Mouse (Mus musculus): Measurements from ENCODE around the gene Pnpla8. TPM values are rescaled to one million over a fixed set of nuclear protein-coding genes. Genes with fewer than 3 reads are reported as not detected.
A peak's percentile ranks its signal among the peaks of the same experiment; 100 is the strongest.

The Pnpla8 gene
- polyA plus RNA-seq, 1 experiment = 3.8 TPM

- WGBS = 1% methylated on average over 77 of the region's 77 CpGs
- Histone ChIP-seq H3K36me3 (ENCODE audit: control insufficient read depth, insufficient read depth, low read length) (peaks cover 8% of the 10 kb centered on the region), H3K27me3 (ENCODE audit: control insufficient read depth, insufficient read depth, low read length) (no peaks in the 10 kb centered on the region), H3K27ac (ENCODE audit: insufficient read depth, low read depth, low read length) (peak within 1 kb of the TSS; percentile 70), H3K4me3 (ENCODE audit: low read depth, low read length) (peak within 1 kb of the TSS; percentile 81), H3K4me1 (ENCODE audit: control insufficient read depth, insufficient read depth, insufficient read length, low read length) (no peaks in the 10 kb centered on the region; the same call in 1 of the 2 replicates)
- TF ChIP-seq CTCF (IDR thresholded peaks at IDR 0.05; ENCODE audit: extremely low read depth, insufficient read length, insufficient replicate concordance, low read depth, low read length) = peak; percentile 69; the same call in 1 of the 2 replicates
- peak; percentile 100 for TF ChIP-seq POLR2A (IDR thresholded peaks at IDR 0.05; ENCODE audit: low read depth, low read length)
Observed at GRCm38 (mm10) chr12:44209824-44210752, 11.1 kb upstream of the Pnpla8 start, which contains the start of gene Dnajb9. Dnajb9 (minus strand) TSS chr12:44210326.

DNA sequence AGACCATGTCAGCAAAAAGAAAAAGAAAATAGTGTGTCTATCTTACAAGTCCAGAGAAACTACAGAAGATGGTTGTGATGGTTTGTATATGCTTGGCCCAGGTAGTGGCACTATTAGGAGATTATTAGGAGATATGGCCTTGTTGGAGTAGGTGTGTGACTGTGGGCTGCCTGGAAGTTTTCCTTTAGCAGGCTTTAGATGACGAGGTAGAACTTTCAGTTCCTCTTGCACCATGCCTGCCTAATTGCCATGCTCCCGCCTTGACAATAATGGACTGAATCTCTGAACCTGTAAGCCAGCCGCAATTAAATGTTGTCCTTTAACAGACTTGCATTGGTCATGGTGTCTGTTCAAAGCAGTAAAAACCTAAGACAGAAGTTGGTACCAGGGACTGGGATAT is 9.6 kb upstream of the Pnpla8 start:
- TF ChIP-seq POLR2A (IDR thresholded peaks at IDR 0.05; ENCODE audit: low read depth, low read length) = no peak
- TF ChIP-seq CTCF (IDR thresholded peaks at IDR 0.05; ENCODE audit: extremely low read depth, insufficient read length, insufficient replicate concordance, low read depth, low read length) = no peak
- WGBS = 94% methylated on average over 3 of the region's 3 CpGs
- Histone ChIP-seq H3K27me3 (ENCODE audit: control insufficient read depth, insufficient read depth, low read length) (no peaks in the 10 kb centered on the region), H3K4me1 (ENCODE audit: control insufficient read depth, insufficient read depth, insufficient read length, low read length) (no peaks in the 10 kb centered on the region; the same call in 1 of the 2 replicates), H3K36me3 (ENCODE audit: control insufficient read depth, insufficient read depth, low read length) (0 out of 2 replicates have a peak, but pooled peaks cover 1% of the 10 kb centered on the region), H3K27ac (ENCODE audit: insufficient read depth, low read depth, low read length) (no peak overlapping the region), H3K4me3 (ENCODE audit: low read depth, low read length) (no peak overlapping the region)

DNA sequence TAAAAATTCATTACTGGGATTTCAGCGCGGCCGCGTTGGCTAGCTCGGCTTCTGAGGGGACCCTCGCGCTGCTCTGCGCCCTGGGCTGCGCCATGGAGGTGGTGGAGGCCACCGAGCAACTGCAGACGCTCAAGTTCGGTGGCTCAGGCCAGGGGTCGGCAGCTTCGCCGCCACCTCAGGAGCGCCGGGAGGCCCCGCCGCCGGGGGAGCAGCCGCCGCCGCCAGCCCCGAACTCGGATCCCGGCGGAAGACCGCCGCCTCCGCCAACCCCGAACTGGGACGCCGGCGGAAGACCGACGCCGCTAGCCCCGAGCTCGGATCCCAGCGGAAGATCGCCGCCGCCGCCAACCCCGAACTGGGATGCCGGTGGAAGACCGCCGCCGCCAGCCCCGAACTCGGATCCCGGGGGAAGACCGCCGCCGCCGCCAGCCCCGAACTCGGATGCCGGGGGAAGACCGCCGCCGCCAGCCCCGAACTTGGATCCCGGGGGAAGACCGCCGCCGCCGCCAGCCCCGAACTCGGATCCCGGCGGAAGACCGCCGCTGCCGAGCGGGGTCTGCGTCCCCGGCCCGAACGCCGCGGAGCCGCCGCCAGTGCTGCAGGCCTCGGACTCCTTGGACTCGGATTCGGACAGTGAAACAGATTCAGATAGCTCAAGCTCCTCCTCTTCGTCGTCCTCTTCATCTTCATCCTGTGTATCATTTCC is 634 bp downstream of the Pnpla8 start:
- TF ChIP-seq POLR2A (IDR thresholded peaks at IDR 0.05; ENCODE audit: low read depth, low read length) = no peak
- TF ChIP-seq CTCF (IDR thresholded peaks at IDR 0.05; ENCODE audit: extremely low read depth, insufficient read length, insufficient replicate concordance, low read depth, low read length) = no peak
- Histone ChIP-seq H3K4me3 (ENCODE audit: low read depth, low read length) (peak overlapping the region; percentile 82), H3K36me3 (ENCODE audit: control insufficient read depth, insufficient read depth, low read length) (no peaks in the 10 kb centered on the region), H3K27ac (ENCODE audit: insufficient read depth, low read depth, low read length) (no peak overlapping the region), H3K4me1 (ENCODE audit: control insufficient read depth, insufficient read depth, insufficient read length, low read length) (peaks cover 2% of the 10 kb centered on the region), H3K27me3 (ENCODE audit: control insufficient read depth, insufficient read depth, low read length) (peaks cover 7% of the 10 kb centered on the region)
- WGBS = 4% methylated on average over 89 of the region's 89 CpGs

- Histone ChIP-seq H3K27me3 (ENCODE audit: control insufficient read depth, insufficient read depth, low read length) (peaks cover 7% of the 10 kb centered on the region), H3K4me3 (ENCODE audit: low read depth, low read length) (no peak overlapping the region), H3K36me3 (ENCODE audit: control insufficient read depth, insufficient read depth, low read length) (no peaks in the 10 kb centered on the region), H3K4me1 (ENCODE audit: control insufficient read depth, insufficient read depth, insufficient read length, low read length) (peaks cover 2% of the 10 kb centered on the region), H3K27ac (ENCODE audit: insufficient read depth, low read depth, low read length) (no peak overlapping the region)
- WGBS = 91% methylated on average over 3 of the region's 3 CpGs
- TF ChIP-seq CTCF (IDR thresholded peaks at IDR 0.05; ENCODE audit: extremely low read depth, insufficient read length, insufficient replicate concordance, low read depth, low read length) (no peak), POLR2A (IDR thresholded peaks at IDR 0.05; ENCODE audit: low read depth, low read length) (no peak)
Observed at GRCm38 (mm10) chr12:44223044-44223443, 1.9 kb downstream of the Pnpla8 start.

DNA sequence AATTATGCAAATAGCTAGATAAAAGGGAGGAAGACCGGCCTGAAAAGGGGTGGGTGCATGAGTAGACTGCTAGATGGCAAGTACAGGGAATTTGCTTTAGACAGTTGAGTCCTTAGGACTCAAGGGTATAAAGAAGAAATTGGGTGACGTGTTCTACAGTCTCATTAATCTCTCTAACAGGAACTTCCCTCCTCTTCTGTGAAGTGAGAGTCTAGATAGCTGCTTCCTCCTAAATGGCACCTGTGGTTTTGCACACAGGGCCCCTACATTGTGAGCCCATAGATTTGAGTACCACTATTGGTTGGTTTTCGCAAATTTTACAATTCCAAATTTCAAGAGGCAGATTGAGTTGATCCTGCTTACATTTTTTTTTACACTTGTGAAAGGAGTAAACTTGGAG is 3.5 kb downstream of the Pnpla8 start:
- Histone ChIP-seq H3K4me1 (ENCODE audit: control insufficient read depth, insufficient read depth, insufficient read length, low read length) (peaks cover 2% of the 10 kb centered on the region), H3K36me3 (ENCODE audit: control insufficient read depth, insufficient read depth, low read length) (no peaks in the 10 kb centered on the region), H3K27me3 (ENCODE audit: control insufficient read depth, insufficient read depth, low read length) (peaks cover 7% of the 10 kb centered on the region), H3K27ac (ENCODE audit: insufficient read depth, low read depth, low read length) (no peak overlapping the region), H3K4me3 (ENCODE audit: low read depth, low read length) (no peak overlapping the region)
- TF ChIP-seq CTCF (IDR thresholded peaks at IDR 0.05; ENCODE audit: extremely low read depth, insufficient read length, insufficient replicate concordance, low read depth, low read length) (no peak), POLR2A (IDR thresholded peaks at IDR 0.05; ENCODE audit: low read depth, low read length) (no peak)
- 74% methylated on average over 3 of the region's 3 CpGs for WGBS

DNA sequence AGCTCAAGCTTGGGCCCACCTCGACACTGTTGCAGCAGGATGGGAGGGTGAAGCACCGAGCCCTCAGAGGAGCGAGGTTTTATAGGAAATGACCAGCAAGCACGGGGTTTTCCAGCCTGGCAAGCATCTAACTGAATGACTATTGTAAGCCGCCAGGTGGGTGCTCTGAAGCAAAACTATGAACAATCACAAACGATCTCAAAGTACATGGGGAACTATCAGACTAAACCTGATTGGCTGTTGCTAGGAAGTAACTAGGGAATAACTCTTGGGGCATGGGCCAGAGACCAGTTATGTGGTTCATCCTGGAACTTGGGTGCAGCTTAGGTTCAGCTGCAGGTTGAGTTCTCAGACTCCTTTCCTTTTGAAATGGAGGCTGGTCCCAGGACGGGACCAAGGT is 19.9 kb downstream of the Pnpla8 start:
- H3K27me3 ChIP-seq (ENCODE audit: control insufficient read depth, insufficient read depth, low read length) = no peaks in the 10 kb centered on the region
- no peak overlapping the region for H3K27ac ChIP-seq (ENCODE audit: insufficient read depth, low read depth, low read length)
- WGBS = 34% methylated on average over 7 of the region's 7 CpGs

DNA sequence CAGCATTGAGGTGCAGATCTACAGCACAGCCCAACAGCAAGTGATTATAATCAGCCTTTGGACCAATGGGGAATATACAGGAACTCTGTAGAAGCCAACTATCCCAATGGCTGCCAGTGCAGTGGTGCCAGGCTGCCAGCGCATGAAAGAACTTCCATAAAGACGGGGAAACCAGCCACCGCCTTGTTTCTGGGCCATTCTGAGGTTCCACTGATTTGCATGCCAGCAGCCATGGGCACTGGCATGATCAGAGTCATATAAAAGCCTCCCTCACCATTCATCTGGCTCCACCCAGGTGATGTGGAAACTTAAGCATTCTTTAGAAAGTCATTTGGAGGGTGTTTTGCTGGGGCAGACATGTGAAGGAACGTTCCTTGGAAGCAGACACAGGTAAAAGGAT is 21.2 kb downstream of the Pnpla8 start:
- 92% methylated on average over 4 of the region's 4 CpGs for WGBS
- Histone ChIP-seq H3K4me1 (ENCODE audit: control insufficient read depth, insufficient read depth, insufficient read length, low read length) (no peaks in the 10 kb centered on the region; the same call in 1 of the 2 replicates), H3K36me3 (ENCODE audit: control insufficient read depth, insufficient read depth, low read length) (no peaks in the 10 kb centered on the region), H3K27ac (ENCODE audit: insufficient read depth, low read depth, low read length) (no peak overlapping the region), H3K4me3 (ENCODE audit: low read depth, low read length) (no peak overlapping the region), H3K27me3 (ENCODE audit: control insufficient read depth, insufficient read depth, low read length) (no peaks in the 10 kb centered on the region)
- TF ChIP-seq POLR2A (IDR thresholded peaks at IDR 0.05; ENCODE audit: low read depth, low read length) (no peak), CTCF (IDR thresholded peaks at IDR 0.05; ENCODE audit: extremely low read depth, insufficient read length, insufficient replicate concordance, low read depth, low read length) (no peak)

More for the DNA sequence above, 19.9 kb downstream of the Pnpla8 start:
- no peak for TF ChIP-seq CTCF (IDR thresholded peaks at IDR 0.05; ENCODE audit: extremely low read depth, insufficient read length, insufficient replicate concordance, low read depth, low read length)
- no peak for TF ChIP-seq POLR2A (IDR thresholded peaks at IDR 0.05; ENCODE audit: low read depth, low read length)
- Histone ChIP-seq H3K36me3 (ENCODE audit: control insufficient read depth, insufficient read depth, low read length) (no peaks in the 10 kb centered on the region), H3K4me3 (ENCODE audit: low read depth, low read length) (no peak overlapping the region), H3K4me1 (ENCODE audit: control insufficient read depth, insufficient read depth, insufficient read length, low read length) (no peaks in the 10 kb centered on the region; the same call in 1 of the 2 replicates)

Data from small intestine, adult 2 months (tissue).